Mouse (Mus musculus) lung, postnatal 0 days (tissue): ENCODE data around the gene Pknox2. TPM values are rescaled to one million over a fixed set of nuclear protein-coding genes. Genes with fewer than 3 reads are reported as not detected.

Source experiments
- ATAC-seq: fragments of 200-750 bp; cut with Nextera tagmentation; 2 replicates; pipeline ENCODE4 v1.8.0; 2017; ENCODE audit warnings: moderate library complexity
- DNase-seq: peaks from one replicate; pipeline ENCODE4 v3.0.0-alpha.2; 2016; ENCODE audit warnings: low spot score
- H3K27ac ChIP-seq: fragments of 300-500 bp; sonication (generic); 2 replicates; pipeline ENCODE4 v1.5.1; 2014; ENCODE audit warnings: antibody characterized with exemption, mild to moderate bottlenecking, low read length, mixed read lengths
- H3K27me3 ChIP-seq: fragments of 300-500 bp; sonication (generic); replicated peaks from 2 replicates; pipeline ENCODE4 v1.6.1; 2014; ENCODE audit warnings: low read length, mixed read lengths; ENCODE audit not compliant: insufficient read depth
- H3K36me3 ChIP-seq: fragments of 300-500 bp; sonication (generic); 2 replicates; pipeline ENCODE4 v1.6.1; 2014; ENCODE audit warnings: low read length, mixed read lengths; ENCODE audit not compliant: insufficient read depth
- H3K4me1 ChIP-seq: fragments of 300-500 bp; sonication (generic); 2 replicates; pipeline ENCODE4 v1.6.1; 2014; ENCODE audit warnings: antibody characterized with exemption, low read depth, low read length, mixed read lengths; ENCODE audit not compliant: insufficient read depth
- H3K4me2 ChIP-seq: fragments of 300-500 bp; sonication (generic); replicated peaks from 2 replicates; pipeline ENCODE4 v1.6.1; 2014; ENCODE audit warnings: low read depth, mild to moderate bottlenecking, low read length, moderate library complexity, mixed read lengths
- H3K4me3 ChIP-seq: fragments of 300-500 bp; sonication (generic); 2 replicates; pipeline ENCODE4 v1.5.1; 2014; ENCODE audit warnings: low read depth, low read length
- H3K9ac ChIP-seq: fragments of 300-500 bp; sonication (generic); replicated peaks from 2 replicates; pipeline ENCODE4 v1.6.1; 2014; ENCODE audit warnings: low read depth, mild to moderate bottlenecking
- H3K9me3 ChIP-seq: fragments of 300-500 bp; sonication (generic); 2 replicates; pipeline ENCODE4 v1.6.1; 2016; ENCODE audit warnings: low read length, mixed read lengths
- CTCF ChIP-seq: IDR thresholded peaks from 2 replicates; pipeline ENCODE4 v1.5.1; 2016; ENCODE audit warnings: antibody characterized with exemption, mild to moderate bottlenecking
- EP300 ChIP-seq: IDR thresholded peaks from 2 replicates; pipeline ENCODE4 v1.6.1; 2016; ENCODE audit warnings: antibody characterized with exemption, mild to moderate bottlenecking, control low read depth
- WGBS: fragments of 180-500 bp; shearing (Covaris S2); extraction: QIAGEN DNeasy Blood & Tissue Kit; methylation state at CpG from one replicate; pipeline ENCODE4 v1.1.7; 2014; 5-methylcytosine and 5-hydroxymethylcytosine counted together
- polyA plus RNA-seq: library from polyadenylated mRNA; unstranded; fragments of >200 nt; fragmentation: Nextera tagmentation; extraction: Ambion mirVana; gene quantifications from 2 replicates; pipeline ENCODE4 v1.2.1, GENCODE M21; 2015

Gene Pknox2
- polyA plus RNA-seq, 1 experiment from 2014 or later = 11.1 TPM

DNA sequence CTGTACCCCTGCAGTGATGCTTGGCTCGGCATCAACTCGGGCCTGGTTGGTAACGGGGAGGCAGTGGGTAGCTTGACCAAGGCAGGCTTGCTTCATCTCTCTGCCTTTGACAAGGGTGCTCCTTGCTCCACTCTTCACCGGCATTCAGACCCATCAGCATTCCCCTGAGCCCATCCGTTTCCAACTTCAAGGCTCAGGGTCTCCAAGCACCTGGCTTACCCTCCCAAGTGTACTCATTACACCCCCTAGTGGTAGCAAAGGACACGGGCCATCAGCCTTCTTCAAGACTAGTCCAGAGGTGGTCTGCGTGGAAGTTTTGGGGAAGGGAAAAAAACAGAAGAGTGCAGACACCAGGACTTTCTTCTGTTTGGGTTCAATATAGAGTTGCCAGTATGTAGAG lies 178.5 kb downstream of the Pknox2 start:
- H3K9ac ChIP-seq = no peak overlapping the region
- no peak overlapping the region for H3K27ac ChIP-seq
- peak; percentile 88 for TF ChIP-seq CTCF
- TF ChIP-seq EP300 = no peak
- H3K36me3 ChIP-seq = no peaks in the 10 kb centered on the region
- H3K27me3 ChIP-seq = no peaks in the 10 kb centered on the region
- ATAC-seq (0 out of 2 replicates have a peak, but pooled peaks have one; percentile 13), DNase-seq (peak; percentile 34)
- WGBS = 39% methylated on average over 7 of the region's 7 CpGs
- no peak overlapping the region for H3K4me2 ChIP-seq
- H3K9me3 ChIP-seq = no peaks in the 10 kb centered on the region
- H3K4me3 ChIP-seq = no peak overlapping the region
- H3K4me1 ChIP-seq = no peaks in the 10 kb centered on the region

GRCm38 (mm10) chr9:36968236-36968635 lies 179.0 kb downstream of the Pknox2 start:
- no peak overlapping the region for H3K4me3 ChIP-seq
- TF ChIP-seq CTCF = no peak
- no peak for TF ChIP-seq EP300
- H3K4me2 ChIP-seq = no peak overlapping the region
- 80% methylated on average over 7 of the region's 7 CpGs for WGBS
- DNase-seq (no peak), ATAC-seq (no peak)
- H3K4me1 ChIP-seq = no peaks in the 10 kb centered on the region
- H3K9ac ChIP-seq = no peak overlapping the region
- H3K27me3 ChIP-seq = no peaks in the 10 kb centered on the region
- no peaks in the 10 kb centered on the region for H3K9me3 ChIP-seq
- H3K27ac ChIP-seq = no peak overlapping the region
- no peaks in the 10 kb centered on the region for H3K36me3 ChIP-seq

DNA sequence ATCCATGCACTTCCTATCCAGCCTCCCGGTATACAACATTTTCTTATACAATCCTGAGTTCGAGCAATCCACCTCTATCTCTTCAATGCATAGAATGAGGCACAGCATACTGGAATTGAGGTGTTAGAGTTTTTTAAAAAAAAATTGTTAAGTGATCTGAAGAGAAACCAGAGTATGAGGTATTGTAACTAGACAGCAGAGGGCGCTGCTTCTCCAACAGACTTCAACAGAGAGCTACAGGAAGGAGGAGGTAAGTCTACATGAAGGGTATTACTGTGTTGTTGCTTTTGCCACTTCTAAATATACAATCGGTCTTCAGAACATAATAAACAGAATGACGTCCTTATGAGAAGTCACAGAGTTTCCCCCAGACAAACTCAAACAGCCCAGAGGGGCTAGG lies 181.5 kb downstream of the Pknox2 start:
- TF ChIP-seq EP300 (no peak), CTCF (peak; percentile 66)
- Histone ChIP-seq H3K4me1 (no peaks in the 10 kb centered on the region), H3K27ac (no peak overlapping the region), H3K27me3 (no peaks in the 10 kb centered on the region), H3K36me3 (no peaks in the 10 kb centered on the region), H3K4me3 (no peak overlapping the region), H3K9me3 (no peaks in the 10 kb centered on the region), H3K4me2 (no peak overlapping the region), H3K9ac (no peak overlapping the region)
- DNase-seq = peak; percentile 73
- ATAC-seq = no peak
- WGBS = 58% methylated on average over 5 of the region's 5 CpGs

DNA sequence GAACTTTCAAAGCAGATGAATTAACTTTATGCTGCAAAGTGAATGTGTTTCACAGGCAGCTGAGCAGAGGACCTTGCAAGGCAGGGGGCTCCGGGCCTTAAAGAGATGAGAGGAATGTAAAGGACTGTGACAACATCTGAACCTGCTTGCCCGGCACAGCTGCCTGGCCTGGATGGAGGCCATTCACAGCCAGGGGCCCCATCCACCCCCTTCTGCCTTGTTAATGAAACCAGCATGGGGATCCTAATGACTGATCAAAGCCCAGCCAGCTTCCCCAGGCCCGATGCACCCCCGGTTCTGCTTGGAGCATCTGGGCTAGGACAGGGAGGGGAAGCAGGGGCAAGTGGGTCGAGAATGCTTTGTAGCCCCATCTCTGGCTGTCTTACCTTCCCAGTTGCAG lies 183.0 kb downstream of the Pknox2 start:
- no peaks in the 10 kb centered on the region for H3K36me3 ChIP-seq
- 16% methylated on average over 5 of the region's 5 CpGs for WGBS
- H3K27me3 ChIP-seq = no peaks in the 10 kb centered on the region
- ATAC-seq = no peak
- TF ChIP-seq EP300 (no peak), CTCF (no peak)
- H3K4me1 ChIP-seq = no peaks in the 10 kb centered on the region
- no peaks in the 10 kb centered on the region for H3K9me3 ChIP-seq
- H3K27ac ChIP-seq = no peak overlapping the region
- H3K4me3 ChIP-seq = no peak overlapping the region
- H3K4me2 ChIP-seq = no peak overlapping the region
- H3K9ac ChIP-seq = no peak overlapping the region
- DNase-seq = no peak

GRCm38 (mm10) chr9:36963512-36963911 lies 183.7 kb downstream of the Pknox2 start:
- H3K4me3 ChIP-seq = no peak overlapping the region
- no peaks in the 10 kb centered on the region for H3K27me3 ChIP-seq
- H3K9ac ChIP-seq = no peak overlapping the region
- no peak overlapping the region for H3K27ac ChIP-seq
- H3K36me3 ChIP-seq = no peaks in the 10 kb centered on the region
- 63% methylated on average over 3 of the region's 3 CpGs for WGBS
- TF ChIP-seq EP300 = no peak
- no peak for TF ChIP-seq CTCF
- DNase-seq (no peak), ATAC-seq (no peak)
- H3K4me1 ChIP-seq = no peaks in the 10 kb centered on the region
- no peak overlapping the region for H3K4me2 ChIP-seq
- H3K9me3 ChIP-seq = no peaks in the 10 kb centered on the region

DNA sequence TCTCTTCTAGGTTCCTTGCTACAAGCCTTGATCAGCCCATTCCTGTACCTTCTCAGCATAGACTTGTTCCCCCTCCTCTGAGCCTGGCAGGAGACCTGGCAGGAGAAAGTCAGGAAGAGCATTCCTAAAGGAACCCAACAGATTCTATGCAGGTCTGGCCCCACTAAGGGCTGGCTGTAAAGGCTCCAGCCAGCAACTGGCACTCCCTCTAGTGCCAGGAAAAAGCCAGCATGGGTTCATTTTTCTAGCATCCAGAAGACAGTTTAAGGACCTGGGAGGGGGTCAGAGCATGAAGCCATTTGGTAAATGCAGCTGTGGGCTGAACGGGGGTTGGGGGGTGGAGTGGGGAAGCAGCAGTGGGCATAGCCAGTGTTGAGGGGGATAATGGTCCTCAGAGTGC lies 185.3 kb downstream of the Pknox2 start:
- WGBS = 44% methylated on average over 1 of the region's 1 CpGs
- ATAC-seq (no peak), DNase-seq (no peak)
- Histone ChIP-seq H3K27ac (no peak overlapping the region), H3K9me3 (no peaks in the 10 kb centered on the region), H3K9ac (no peak overlapping the region), H3K36me3 (no peaks in the 10 kb centered on the region), H3K4me1 (no peaks in the 10 kb centered on the region), H3K27me3 (no peaks in the 10 kb centered on the region), H3K4me3 (no peak overlapping the region), H3K4me2 (no peak overlapping the region)
- TF ChIP-seq EP300 (no peak), CTCF (peak; percentile 26; the same call in 1 of the 2 replicates)

DNA sequence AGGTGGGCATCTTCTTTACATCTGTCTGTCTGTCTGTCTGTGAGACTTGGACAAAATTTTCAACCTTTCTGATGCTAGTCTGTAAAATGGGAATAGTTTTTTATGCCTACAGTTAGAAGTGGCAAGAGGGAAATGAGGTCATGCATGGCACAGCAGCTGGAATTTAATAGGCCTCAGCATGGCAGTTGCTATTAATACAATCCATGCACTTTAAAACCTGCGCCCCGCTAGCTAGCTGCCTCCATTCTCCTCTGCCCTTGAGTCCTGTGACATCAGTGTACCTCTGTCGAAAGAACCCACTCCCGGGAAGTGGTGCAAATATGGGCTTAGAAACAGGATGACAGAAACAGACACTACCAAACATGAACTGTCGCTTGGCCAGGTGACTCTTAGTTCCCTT lies 186.1 kb downstream of the Pknox2 start:
- no peak overlapping the region for H3K9ac ChIP-seq
- DNase-seq (no peak), ATAC-seq (no peak)
- H3K36me3 ChIP-seq = no peaks in the 10 kb centered on the region
- no peak overlapping the region for H3K4me3 ChIP-seq
- TF ChIP-seq CTCF (no peak), EP300 (no peak)
- 82% methylated on average over 5 of the region's 5 CpGs for WGBS
- H3K9me3 ChIP-seq = no peaks in the 10 kb centered on the region
- H3K4me2 ChIP-seq = no peak overlapping the region
- no peak overlapping the region for H3K27ac ChIP-seq
- H3K27me3 ChIP-seq = no peaks in the 10 kb centered on the region
- H3K4me1 ChIP-seq = no peaks in the 10 kb centered on the region
